Mouse (Mus musculus) heart, postnatal 0 days (tissue): ENCODE results near the gene Ing4.

Experiments used
- CTCF ChIP-seq: IDR thresholded peaks from 2 replicates; pipeline ENCODE4 v1.5.1; 2016; ENCODE audit warnings: antibody characterized with exemption, control low read depth, low read depth
- EP300 ChIP-seq: IDR thresholded peaks from 2 replicates; pipeline ENCODE4 v1.6.1; 2016; ENCODE audit warnings: antibody characterized with exemption, low read depth

DNA sequence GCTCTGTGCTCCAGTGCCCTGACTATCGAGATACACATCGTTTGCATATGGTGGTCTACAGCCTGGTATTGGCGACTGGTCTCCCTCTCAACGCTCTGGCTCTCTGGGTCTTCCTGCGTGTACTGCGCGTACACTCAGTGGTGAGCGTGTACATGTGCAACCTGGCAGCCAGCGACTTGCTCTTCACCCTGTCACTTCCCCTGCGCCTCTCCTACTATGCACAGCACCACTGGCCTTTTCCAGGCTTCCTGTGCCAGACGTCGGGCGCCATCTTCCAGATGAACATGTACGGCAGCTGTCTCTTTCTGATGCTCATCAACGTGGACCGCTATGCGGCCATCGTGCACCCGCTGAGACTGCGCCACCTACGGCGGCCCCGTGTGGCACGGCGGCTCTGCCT is 41.8 kb downstream of the Ing4 start:
- TF ChIP-seq CTCF (no peak), EP300 (no peak)
